Mouse (Mus musculus) pancreas, adult 10 weeks (tissue): Measurements from ENCODE around the gene Slc10a7. TPM values are rescaled to one million over a fixed set of nuclear protein-coding genes. Genes with fewer than 3 reads are reported as not detected.

Source experiments
- polyA plus RNA-seq: library from polyadenylated mRNA; stranded (reverse); fragments of 350-450 nt; fragmentation: Illumina TruSeq; extraction: RNeasy Lipid Tissue Mini Kit (QIAGEN cat#74804); gene quantifications from one replicate; pipeline ENCODE4 v1.2.3, GENCODE M21; 2015; ENCODE audit warnings: low read depth, low replicate concordance; ENCODE audit not compliant: insufficient read depth

Gene Slc10a7
- polyA plus RNA-seq: 4.9 TPM

DNA sequence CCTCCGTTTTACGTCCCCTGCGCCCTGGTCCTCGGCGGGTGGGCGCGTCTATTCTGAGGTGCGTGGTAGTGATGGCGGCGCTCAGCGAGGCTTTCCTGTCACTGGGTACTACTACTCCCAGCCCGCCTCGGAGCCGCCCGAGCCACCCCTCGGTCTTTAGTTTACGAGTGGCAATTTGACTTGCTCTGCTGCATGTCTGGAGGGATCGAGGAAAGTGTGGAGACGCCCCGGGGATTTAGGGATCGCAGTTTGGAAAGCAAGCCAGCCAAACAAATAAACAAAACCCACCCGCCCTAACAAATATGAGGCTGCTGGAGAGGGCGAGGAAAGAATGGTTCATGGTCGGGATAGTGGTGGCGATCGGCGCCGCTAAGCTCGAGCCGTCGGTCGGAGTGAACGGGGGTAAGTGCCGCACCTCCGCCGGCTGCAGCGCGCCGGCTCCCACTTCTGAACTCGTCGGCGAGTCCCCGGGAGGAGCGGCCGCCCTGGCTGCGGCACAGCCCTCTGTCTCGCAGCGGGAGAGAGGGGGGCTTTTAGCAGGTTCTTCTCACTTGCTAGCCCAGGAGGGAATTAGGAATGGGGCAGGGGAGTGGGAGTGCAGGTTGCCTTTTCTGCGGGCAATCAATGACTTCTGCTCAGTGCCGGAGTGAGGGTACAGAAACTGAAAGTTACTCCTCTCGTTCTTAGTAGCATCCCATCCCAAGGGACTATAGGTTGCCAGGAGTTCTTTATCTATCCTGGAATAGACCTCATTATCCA lies at the start of gene Slc10a7:
TSS of gene Slc10a7 (plus strand) at position 74 of the 759 bp plus-strand sequence.

DNA sequence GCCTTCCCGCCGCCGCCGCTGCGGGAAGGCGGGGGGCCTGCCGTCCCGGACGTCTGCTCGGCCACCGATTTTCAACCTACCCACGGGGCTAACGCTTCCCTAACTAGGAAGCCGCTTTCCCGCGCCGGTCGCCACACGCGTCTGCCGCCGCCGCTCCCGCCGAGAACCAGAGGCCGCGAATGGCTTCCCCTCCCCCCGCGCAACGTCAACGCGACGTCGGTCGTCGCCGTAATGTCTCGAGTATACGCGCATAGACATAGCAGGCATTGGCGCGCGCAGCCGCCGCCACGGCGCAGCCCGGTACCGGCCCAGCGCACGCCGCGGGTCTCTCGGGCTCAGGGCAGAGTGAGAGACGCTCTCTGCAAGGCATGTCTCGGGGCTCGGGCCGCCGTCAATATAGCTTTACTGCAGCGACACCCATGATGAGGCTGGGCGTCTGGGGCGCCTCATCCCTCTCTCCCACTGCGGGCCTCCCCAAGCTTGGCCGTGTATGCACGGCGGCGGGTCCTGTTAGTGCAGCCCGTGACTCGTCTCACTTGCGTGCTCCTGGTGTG lies 350 bp upstream of the Slc10a7 start, which contains the start of gene Rbmxl1:
TSS of gene Rbmxl1 (minus strand) at position 180 of the 554 bp plus-strand sequence.

Other genes with a start within 250 kb of the Slc10a7 start
- not detected for gene Pou4f2, start 72.7 kb upstream of the Slc10a7 start, polyA plus RNA-seq
- 8.9 TPM for gene Rbmxl1, start 448 bp upstream of the Slc10a7 start, polyA plus RNA-seq